Mouse (Mus musculus): ENCODE results near the gene Epx. TPM values are rescaled to one million over a fixed set of nuclear protein-coding genes. Genes with fewer than 3 reads are reported as not detected.
"Not testable (repeated sequence)": the region's sequence is repeated elsewhere in the genome, so short reads cannot be mapped to it uniquely, and the experiment has no call there.

Gene Epx
- polyA plus RNA-seq, 1 experiment from 2014 or later = 0.32 TPM

DNA sequence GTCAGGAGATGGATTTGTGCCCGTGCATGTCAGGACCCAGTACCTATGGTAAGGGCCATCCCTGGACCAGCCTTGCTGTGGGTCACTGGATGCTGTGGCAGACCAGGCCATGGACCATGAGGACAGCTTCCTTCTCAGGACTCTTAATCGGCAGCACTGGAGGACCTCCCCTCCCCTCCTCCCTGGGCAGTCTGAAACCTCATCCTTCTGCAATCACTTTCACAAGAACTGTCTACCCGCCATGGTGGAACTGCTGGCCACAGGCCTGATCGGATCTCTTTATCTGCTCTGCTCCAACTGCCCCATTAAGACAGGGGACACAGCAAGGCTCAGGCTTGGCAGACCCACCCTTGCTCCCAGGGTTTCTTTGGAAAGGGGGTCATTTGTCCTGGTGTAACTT is 6.4 kb upstream of the Epx start:
- 67% methylated on average over 4 of the region's 4 CpGs for WGBS

DNA sequence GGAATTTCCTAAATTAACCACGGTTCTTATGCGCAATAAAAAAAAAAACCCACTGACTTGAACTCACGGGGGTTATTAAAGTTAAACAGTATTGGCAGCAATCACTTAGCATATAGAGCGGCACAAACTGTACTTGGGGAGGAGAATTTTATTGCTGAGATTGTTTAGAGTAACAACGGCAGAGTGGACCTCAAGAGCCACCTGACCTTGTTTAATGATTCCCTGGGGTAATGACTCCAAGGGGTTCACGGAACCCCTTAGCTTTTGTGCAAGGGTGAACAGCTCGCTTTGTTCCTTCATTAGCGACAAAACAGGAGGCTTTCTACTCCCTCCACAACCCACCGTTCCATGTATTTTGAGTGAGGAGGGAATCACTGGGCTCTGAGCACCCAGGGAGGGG is 4.5 kb upstream of the Epx start:
- no peak overlapping the region for H3K4me3 ChIP-seq (ENCODE audit: low read depth, low read length)
- no peaks in the 10 kb centered on the region for H3K4me1 ChIP-seq (ENCODE audit: control insufficient read depth, insufficient read depth, low read length)
- no peak overlapping the region for H3K4me2 ChIP-seq (replicated peaks; ENCODE audit: low read depth, low read length)
- no peak for ATAC-seq (ENCODE audit: insufficient number of reproducible peaks, insufficient read depth, low FRiP score, low read depth)
- H3K27me3 ChIP-seq (ENCODE audit: control insufficient read depth, insufficient read depth, low read length) = no peaks in the 10 kb centered on the region
- H3K9ac ChIP-seq (replicated peaks; ENCODE audit: low read depth, low read length) = no peak overlapping the region
- WGBS = 70% methylated on average over 9 of the region's 9 CpGs
- no peaks in the 10 kb centered on the region for H3K36me3 ChIP-seq (ENCODE audit: control insufficient read depth, insufficient read depth, low read length)
- no peak overlapping the region for H3K27ac ChIP-seq (ENCODE audit: low read length)
- H3K9me3 ChIP-seq (ENCODE audit: control insufficient read depth, low read depth, low read length) = no peaks in the 10 kb centered on the region

More for the DNA sequence above, 6.4 kb upstream of the Epx start:
- no peaks in the 10 kb centered on the region for H3K4me1 ChIP-seq (ENCODE audit: control insufficient read depth, insufficient read depth, low read length)
- H3K27ac ChIP-seq (ENCODE audit: low read length) = no peak overlapping the region
- no peak overlapping the region for H3K9ac ChIP-seq (replicated peaks; ENCODE audit: low read depth, low read length)
- H3K4me2 ChIP-seq (replicated peaks; ENCODE audit: low read depth, low read length) = no peak overlapping the region
- H3K27me3 ChIP-seq (ENCODE audit: control insufficient read depth, insufficient read depth, low read length) = no peaks in the 10 kb centered on the region
- no peak for ATAC-seq (ENCODE audit: insufficient number of reproducible peaks, insufficient read depth, low FRiP score, low read depth)
- H3K9me3 ChIP-seq (ENCODE audit: control insufficient read depth, low read depth, low read length) = no peaks in the 10 kb centered on the region
- H3K4me3 ChIP-seq (ENCODE audit: low read depth, low read length) = no peak overlapping the region
- H3K36me3 ChIP-seq (ENCODE audit: control insufficient read depth, insufficient read depth, low read length) = no peaks in the 10 kb centered on the region

DNA sequence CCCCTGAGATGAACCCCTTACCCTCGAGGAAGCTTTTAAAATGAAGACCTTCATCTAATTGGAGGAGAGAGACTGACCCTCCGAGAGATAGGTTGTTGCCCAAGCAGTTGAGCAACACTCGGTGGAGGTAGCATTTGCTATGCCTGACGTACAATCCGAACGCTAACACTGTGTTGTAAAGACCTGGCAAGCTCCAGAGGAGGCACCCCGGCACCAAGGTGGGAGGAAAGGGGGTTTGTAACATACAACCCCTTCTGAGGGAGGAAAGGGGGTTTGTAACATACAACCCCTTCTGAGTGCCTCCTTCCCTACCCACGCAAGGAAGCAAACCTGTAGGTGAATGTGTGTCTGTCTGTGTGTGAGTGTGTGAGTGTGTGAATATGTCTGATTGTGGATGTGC is 3.6 kb downstream of the Epx start:
- no peaks in the 10 kb centered on the region for H3K4me1 ChIP-seq (ENCODE audit: control insufficient read depth, insufficient read depth, low read length)
- no peak overlapping the region for H3K4me3 ChIP-seq (ENCODE audit: low read depth, low read length)
- no peak overlapping the region for H3K27ac ChIP-seq (ENCODE audit: low read length)
- H3K9me3 ChIP-seq (ENCODE audit: control insufficient read depth, low read depth, low read length) = no peaks in the 10 kb centered on the region
- no peaks in the 10 kb centered on the region for H3K36me3 ChIP-seq (ENCODE audit: control insufficient read depth, insufficient read depth, low read length)
- no peaks in the 10 kb centered on the region for H3K27me3 ChIP-seq (ENCODE audit: control insufficient read depth, insufficient read depth, low read length)
- 34% methylated on average over 8 of the region's 8 CpGs for WGBS
- H3K4me2 ChIP-seq (replicated peaks; ENCODE audit: low read depth, low read length) = no peak overlapping the region
- no peak for ATAC-seq (ENCODE audit: insufficient number of reproducible peaks, insufficient read depth, low FRiP score, low read depth)
- H3K9ac ChIP-seq (replicated peaks; ENCODE audit: low read depth, low read length) = no peak overlapping the region

DNA sequence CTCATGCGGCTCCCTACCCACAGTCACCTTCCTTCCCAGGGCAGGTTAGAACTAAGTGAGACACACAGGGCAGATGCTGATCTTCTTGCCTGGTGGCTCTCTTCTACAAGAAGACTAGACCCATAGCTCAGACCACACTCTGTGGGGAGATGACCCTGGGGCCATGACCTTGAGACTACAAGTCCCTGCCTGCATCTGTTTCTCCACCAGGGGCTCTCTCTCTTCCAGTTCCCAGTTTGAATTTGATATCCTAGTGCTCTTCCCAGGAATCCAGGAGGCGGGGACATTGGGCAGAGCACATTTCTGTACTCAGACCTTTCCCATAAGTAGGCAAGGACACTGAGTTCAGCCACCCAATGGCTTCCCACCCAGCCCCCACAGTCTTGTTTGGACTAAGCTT is 5.2 kb downstream of the Epx start:
- WGBS = 67% methylated on average over 2 of the region's 2 CpGs
- no peaks in the 10 kb centered on the region for H3K36me3 ChIP-seq (ENCODE audit: control insufficient read depth, insufficient read depth, low read length)
- no peak for ATAC-seq (ENCODE audit: insufficient number of reproducible peaks, insufficient read depth, low FRiP score, low read depth)
- H3K9ac ChIP-seq (replicated peaks; ENCODE audit: low read depth, low read length) = no peak overlapping the region
- H3K9me3 ChIP-seq (ENCODE audit: control insufficient read depth, low read depth, low read length) = no peaks in the 10 kb centered on the region
- no peak overlapping the region for H3K27ac ChIP-seq (ENCODE audit: low read length)
- no peaks in the 10 kb centered on the region for H3K4me1 ChIP-seq (ENCODE audit: control insufficient read depth, insufficient read depth, low read length)
- H3K4me3 ChIP-seq (ENCODE audit: low read depth, low read length) = no peak overlapping the region
- H3K4me2 ChIP-seq (replicated peaks; ENCODE audit: low read depth, low read length) = no peak overlapping the region
- no peaks in the 10 kb centered on the region for H3K27me3 ChIP-seq (ENCODE audit: control insufficient read depth, insufficient read depth, low read length)

DNA sequence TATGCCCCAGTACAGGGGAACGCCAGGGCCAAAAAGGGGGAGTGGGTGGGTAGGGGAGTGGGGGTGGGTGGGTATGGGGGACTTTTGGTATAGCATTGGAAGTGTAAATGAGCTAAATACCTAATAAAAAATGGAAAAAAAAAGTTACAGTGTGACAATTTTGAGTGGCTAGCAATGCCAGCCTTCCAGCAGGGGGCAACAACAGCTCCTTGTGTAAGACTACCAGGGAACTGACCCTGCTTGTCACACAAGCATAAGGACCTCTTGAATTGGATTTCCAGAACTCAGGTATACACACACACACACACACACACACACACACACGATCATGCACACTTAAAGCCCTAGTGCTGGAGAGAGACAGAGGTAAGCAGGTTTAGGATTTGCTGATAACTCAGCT is 8.4 kb downstream of the Epx start:
- not testable (repeated sequence) for H3K4me3 ChIP-seq (ENCODE audit: low read depth, low read length); H3K4me1 ChIP-seq (ENCODE audit: control insufficient read depth, insufficient read depth, low read length); H3K27me3 ChIP-seq (ENCODE audit: control insufficient read depth, insufficient read depth, low read length); H3K9me3 ChIP-seq (ENCODE audit: control insufficient read depth, low read depth, low read length); ATAC-seq (ENCODE audit: insufficient number of reproducible peaks, insufficient read depth, low FRiP score, low read depth); H3K9ac ChIP-seq (replicated peaks; ENCODE audit: low read depth, low read length); H3K27ac ChIP-seq (ENCODE audit: low read length); H3K4me2 ChIP-seq (replicated peaks; ENCODE audit: low read depth, low read length)
- H3K36me3 ChIP-seq (ENCODE audit: control insufficient read depth, insufficient read depth, low read length) = peaks cover 11% of the 10 kb centered on the region
- 88% methylated on average over 1 of the region's 2 CpGs for WGBS

DNA sequence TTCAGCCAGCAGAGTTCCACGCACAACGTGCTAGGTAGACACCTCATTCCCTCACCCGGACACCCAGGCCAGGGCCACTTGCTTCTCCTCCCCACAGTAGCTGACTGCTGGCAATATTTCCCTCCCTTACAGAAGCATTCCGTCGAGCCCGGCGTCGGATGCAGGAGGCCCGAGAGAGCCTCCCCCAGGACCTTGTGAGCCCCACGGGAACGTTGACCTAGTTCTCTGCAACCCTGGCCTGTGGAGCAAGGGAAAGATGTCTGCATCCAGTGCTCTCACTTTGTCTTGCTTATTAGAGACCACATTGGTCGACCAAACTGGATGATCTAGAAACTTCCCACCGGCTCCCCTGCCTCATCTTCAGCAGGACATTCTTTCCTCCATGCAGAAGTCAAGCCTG is 12.5 kb downstream of the Epx start:
- H3K27ac ChIP-seq (ENCODE audit: low read length) = no peak overlapping the region
- H3K4me2 ChIP-seq (replicated peaks; ENCODE audit: low read depth, low read length) = no peak overlapping the region
- H3K9ac ChIP-seq (replicated peaks; ENCODE audit: low read depth, low read length) = no peak overlapping the region
- H3K9me3 ChIP-seq (ENCODE audit: control insufficient read depth, low read depth, low read length) = no peaks in the 10 kb centered on the region
- peaks cover 11% of the 10 kb centered on the region for H3K36me3 ChIP-seq (ENCODE audit: control insufficient read depth, insufficient read depth, low read length)
- 93% methylated on average over 13 of the region's 13 CpGs for WGBS
- H3K27me3 ChIP-seq (ENCODE audit: control insufficient read depth, insufficient read depth, low read length) = no peaks in the 10 kb centered on the region
- no peak overlapping the region for H3K4me3 ChIP-seq (ENCODE audit: low read depth, low read length)
- no peaks in the 10 kb centered on the region for H3K4me1 ChIP-seq (ENCODE audit: control insufficient read depth, insufficient read depth, low read length)
- ATAC-seq (ENCODE audit: insufficient number of reproducible peaks, insufficient read depth, low FRiP score, low read depth) = no peak

DNA sequence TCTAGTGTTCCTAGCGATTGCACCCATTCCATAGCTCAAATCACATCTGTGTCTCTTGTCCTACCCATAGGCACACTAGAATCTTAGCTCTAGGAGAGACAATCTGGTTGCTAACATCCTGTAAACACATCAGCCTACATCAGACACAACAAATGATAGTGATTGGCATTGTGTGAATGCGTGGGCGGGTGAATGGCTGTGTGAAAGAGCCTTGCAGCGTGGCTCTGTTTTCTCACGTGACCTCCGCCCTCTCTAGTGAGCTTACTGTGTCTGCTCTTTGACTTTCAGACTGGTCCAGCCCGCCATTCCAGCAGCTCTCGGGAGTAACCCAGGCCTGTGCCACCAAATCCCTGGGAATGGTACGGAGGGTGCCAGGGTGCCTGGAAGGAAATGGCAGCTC is 14.9 kb downstream of the Epx start:
- WGBS = 84% methylated on average over 9 of the region's 9 CpGs
- Histone ChIP-seq H3K9me3 (ENCODE audit: control insufficient read depth, low read depth, low read length) (no peaks in the 10 kb centered on the region), H3K9ac (replicated peaks; ENCODE audit: low read depth, low read length) (no peak overlapping the region), H3K4me1 (ENCODE audit: control insufficient read depth, insufficient read depth, low read length) (no peaks in the 10 kb centered on the region), H3K27me3 (ENCODE audit: control insufficient read depth, insufficient read depth, low read length) (no peaks in the 10 kb centered on the region), H3K36me3 (ENCODE audit: control insufficient read depth, insufficient read depth, low read length) (peaks cover 16% of the 10 kb centered on the region), H3K4me2 (replicated peaks; ENCODE audit: low read depth, low read length) (no peak overlapping the region), H3K4me3 (ENCODE audit: low read depth, low read length) (no peak overlapping the region), H3K27ac (ENCODE audit: low read length) (no peak overlapping the region)
- no peak for ATAC-seq (ENCODE audit: insufficient number of reproducible peaks, insufficient read depth, low FRiP score, low read depth)

DNA sequence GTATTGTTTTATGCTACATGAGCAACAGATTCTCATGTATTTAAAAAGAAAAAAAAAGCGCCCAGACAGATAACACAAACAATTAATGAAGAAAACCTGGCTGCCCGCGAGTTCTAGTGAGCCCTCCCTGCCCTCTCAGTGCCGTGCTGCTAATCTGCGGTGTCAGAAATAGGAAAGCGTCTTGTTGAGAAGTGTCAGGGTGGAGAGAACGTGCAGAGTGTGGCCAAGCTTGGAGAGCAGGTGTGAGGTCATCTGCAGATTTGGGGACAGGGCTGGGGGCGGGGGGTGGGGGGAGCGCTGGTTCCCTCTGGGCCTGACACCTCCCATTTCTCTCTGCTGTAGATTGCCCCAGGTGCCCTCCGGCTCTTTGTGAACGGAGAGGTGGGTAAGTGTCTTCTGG is 16.1 kb downstream of the Epx start:
- Histone ChIP-seq H3K9me3 (ENCODE audit: control insufficient read depth, low read depth, low read length) (no peaks in the 10 kb centered on the region), H3K9ac (replicated peaks; ENCODE audit: low read depth, low read length) (no peak overlapping the region), H3K4me1 (ENCODE audit: control insufficient read depth, insufficient read depth, low read length) (no peaks in the 10 kb centered on the region), H3K36me3 (ENCODE audit: control insufficient read depth, insufficient read depth, low read length) (peaks cover 16% of the 10 kb centered on the region), H3K4me3 (ENCODE audit: low read depth, low read length) (no peak overlapping the region), H3K4me2 (replicated peaks; ENCODE audit: low read depth, low read length) (no peak overlapping the region), H3K27ac (ENCODE audit: low read length) (no peak overlapping the region), H3K27me3 (ENCODE audit: control insufficient read depth, insufficient read depth, low read length) (no peaks in the 10 kb centered on the region)
- 85% methylated on average over 11 of the region's 11 CpGs for WGBS
- ATAC-seq (ENCODE audit: insufficient number of reproducible peaks, insufficient read depth, low FRiP score, low read depth) = no peak

DNA sequence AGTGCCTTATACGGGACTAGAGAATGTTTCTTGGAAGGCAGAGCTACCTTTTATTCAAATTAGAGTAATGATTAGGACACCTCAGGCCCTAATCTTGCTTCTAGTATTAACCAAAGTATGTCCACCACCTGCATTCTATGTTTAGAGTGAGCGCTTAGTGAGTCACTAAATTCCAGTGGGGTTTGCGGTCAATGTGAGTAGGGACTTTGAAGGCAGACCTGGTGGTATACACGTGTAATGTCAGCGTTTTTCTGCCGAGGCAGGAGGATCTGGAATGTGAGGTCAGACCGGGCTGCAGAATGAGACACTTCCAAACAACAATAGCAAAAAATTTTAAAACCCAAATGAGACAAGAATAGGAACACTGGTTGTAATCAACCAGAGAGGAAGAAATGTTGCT is 20.8 kb downstream of the Epx start:
- no peak overlapping the region for H3K9ac ChIP-seq (replicated peaks; ENCODE audit: low read depth, low read length)
- WGBS = 86% methylated on average over 7 of the region's 7 CpGs
- H3K9me3 ChIP-seq (ENCODE audit: control insufficient read depth, low read depth, low read length) = no peaks in the 10 kb centered on the region
- no peak overlapping the region for H3K27ac ChIP-seq (ENCODE audit: low read length)
- H3K4me1 ChIP-seq (ENCODE audit: control insufficient read depth, insufficient read depth, low read length) = peaks cover 7% of the 10 kb centered on the region; the same call in 1 of the 2 replicates
- no peaks in the 10 kb centered on the region for H3K27me3 ChIP-seq (ENCODE audit: control insufficient read depth, insufficient read depth, low read length)
- H3K36me3 ChIP-seq (ENCODE audit: control insufficient read depth, insufficient read depth, low read length) = peaks cover 5% of the 10 kb centered on the region; the same call in 1 of the 2 replicates
- H3K4me2 ChIP-seq (replicated peaks; ENCODE audit: low read depth, low read length) = no peak overlapping the region
- ATAC-seq (ENCODE audit: insufficient number of reproducible peaks, insufficient read depth, low FRiP score, low read depth) = no peak
- no peak overlapping the region for H3K4me3 ChIP-seq (ENCODE audit: low read depth, low read length)
